Mouse (Mus musculus): ENCODE measurements at regions not wholly inside any gene's neighbourhood (a gene's known extent, or its start where the extent isn't known, plus 50 kb on each side); places are given as distances from the start of the nearest gene placed in this dataset.

DNA sequence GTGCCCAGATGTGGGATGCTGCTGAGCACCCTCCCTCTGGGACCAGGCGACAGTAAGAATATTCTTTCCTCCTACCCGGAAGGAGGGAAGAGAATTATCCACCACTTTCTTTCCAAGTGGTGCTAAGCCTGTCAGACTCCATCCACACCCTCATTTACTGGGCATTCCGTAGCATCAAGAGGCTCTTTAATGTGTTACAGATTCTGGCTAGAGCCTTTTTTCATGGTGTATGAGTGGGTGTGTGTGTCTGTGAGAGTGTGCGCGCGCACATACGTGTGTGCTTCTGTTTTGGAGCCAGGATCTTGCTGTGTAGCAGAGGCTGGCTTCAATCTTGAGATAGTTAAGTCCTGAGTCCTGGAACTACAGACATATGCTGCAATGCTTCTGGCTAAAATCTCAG, 102.4 kb upstream of the Mrps10 start:
- Histone ChIP-seq H3K27me3 (ENCODE audit: control insufficient read depth, insufficient read depth, low read length) (no peaks in the 10 kb centered on the region), H3K4me3 (ENCODE audit: control insufficient read depth, insufficient read depth, low read length) (no peak overlapping the region), H3K27ac (ENCODE audit: control insufficient read depth, insufficient read depth, low read length) (no peak overlapping the region), H3K4me1 (replicated peaks; ENCODE audit: control insufficient read depth, insufficient read depth, low read length) (no peaks in the 10 kb centered on the region), H3K36me3 (ENCODE audit: control insufficient read depth, insufficient read depth, low read length) (no peaks in the 10 kb centered on the region)
- TF ChIP-seq CTCF (IDR thresholded peaks at IDR 0.05; ENCODE audit: borderline replicate concordance, control insufficient read depth, extremely low read depth, insufficient read depth, low read length, poor library complexity), result no peak
- no peak for TF ChIP-seq POLR2A (IDR thresholded peaks at IDR 0.05; ENCODE audit: control insufficient read depth, extremely low read depth, insufficient read depth, low read length, poor library complexity)
- 97% methylated on average over 7 of the region's 7 CpGs for WGBS
- no peak for DNase-seq

DNA sequence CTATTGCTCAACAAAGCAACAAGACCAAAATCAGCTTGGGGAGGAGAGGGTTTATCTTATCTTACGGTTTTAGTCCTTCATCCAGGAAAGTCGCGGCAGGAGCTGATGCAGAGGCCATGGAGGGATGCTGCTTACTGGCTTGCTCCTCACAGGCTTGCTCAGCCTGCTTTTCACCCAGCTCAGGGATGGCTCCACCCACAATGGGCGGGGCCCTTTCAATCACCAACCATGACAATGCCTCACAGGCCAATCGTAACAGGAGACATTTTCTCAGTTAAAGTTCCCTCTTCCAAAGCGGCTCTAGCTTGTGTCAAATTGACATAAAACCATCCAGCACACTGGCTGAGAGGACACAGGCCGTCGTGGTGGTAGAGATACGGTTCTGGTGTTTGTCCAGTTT, 105.7 kb upstream of the Mrps10 start:
- no peak for DNase-seq
- no peak overlapping the region for H3K4me3 ChIP-seq (ENCODE audit: control insufficient read depth, insufficient read depth, low read length)
- no peaks in the 10 kb centered on the region for H3K27me3 ChIP-seq (ENCODE audit: control insufficient read depth, insufficient read depth, low read length)
- H3K36me3 ChIP-seq (ENCODE audit: control insufficient read depth, insufficient read depth, low read length), result no peaks in the 10 kb centered on the region
- no peaks in the 10 kb centered on the region for H3K4me1 ChIP-seq (replicated peaks; ENCODE audit: control insufficient read depth, insufficient read depth, low read length)
- TF ChIP-seq CTCF (IDR thresholded peaks at IDR 0.05; ENCODE audit: borderline replicate concordance, control insufficient read depth, extremely low read depth, insufficient read depth, low read length, poor library complexity) (no peak), POLR2A (IDR thresholded peaks at IDR 0.05; ENCODE audit: control insufficient read depth, extremely low read depth, insufficient read depth, low read length, poor library complexity) (no peak)
- H3K27ac ChIP-seq (ENCODE audit: control insufficient read depth, insufficient read depth, low read length), result no peak overlapping the region
- WGBS, result 98% methylated on average over 9 of the region's 9 CpGs

DNA sequence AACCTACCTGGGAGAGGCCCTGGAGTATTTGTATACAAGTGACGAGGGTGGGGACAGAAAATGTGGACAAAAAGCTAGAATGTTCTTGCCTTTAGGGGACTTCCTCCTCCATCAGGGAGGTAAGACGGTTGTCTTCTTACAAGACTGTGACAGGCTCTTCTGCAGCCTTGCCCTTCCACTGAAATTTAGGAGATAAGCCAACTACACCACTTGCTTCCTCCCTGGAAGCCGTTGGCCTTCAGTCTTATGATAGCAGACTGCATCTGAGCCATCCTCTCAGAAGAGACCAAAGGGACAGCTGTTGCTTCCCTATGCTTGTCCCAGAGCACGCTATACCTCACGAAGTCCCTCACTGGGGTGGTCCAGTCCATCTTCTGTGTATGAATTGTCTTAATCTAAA, 106.5 kb upstream of the Mrps10 start:
- TF ChIP-seq POLR2A (IDR thresholded peaks at IDR 0.05; ENCODE audit: control insufficient read depth, extremely low read depth, insufficient read depth, low read length, poor library complexity) (no peak), CTCF (IDR thresholded peaks at IDR 0.05; ENCODE audit: borderline replicate concordance, control insufficient read depth, extremely low read depth, insufficient read depth, low read length, poor library complexity) (no peak)
- Histone ChIP-seq H3K4me3 (ENCODE audit: control insufficient read depth, insufficient read depth, low read length) (no peak overlapping the region), H3K4me1 (replicated peaks; ENCODE audit: control insufficient read depth, insufficient read depth, low read length) (no peaks in the 10 kb centered on the region), H3K27me3 (ENCODE audit: control insufficient read depth, insufficient read depth, low read length) (no peaks in the 10 kb centered on the region), H3K27ac (ENCODE audit: control insufficient read depth, insufficient read depth, low read length) (no peak overlapping the region), H3K36me3 (ENCODE audit: control insufficient read depth, insufficient read depth, low read length) (no peaks in the 10 kb centered on the region)
- DNase-seq, result no peak
- 98% methylated on average over 5 of the region's 5 CpGs for WGBS

DNA sequence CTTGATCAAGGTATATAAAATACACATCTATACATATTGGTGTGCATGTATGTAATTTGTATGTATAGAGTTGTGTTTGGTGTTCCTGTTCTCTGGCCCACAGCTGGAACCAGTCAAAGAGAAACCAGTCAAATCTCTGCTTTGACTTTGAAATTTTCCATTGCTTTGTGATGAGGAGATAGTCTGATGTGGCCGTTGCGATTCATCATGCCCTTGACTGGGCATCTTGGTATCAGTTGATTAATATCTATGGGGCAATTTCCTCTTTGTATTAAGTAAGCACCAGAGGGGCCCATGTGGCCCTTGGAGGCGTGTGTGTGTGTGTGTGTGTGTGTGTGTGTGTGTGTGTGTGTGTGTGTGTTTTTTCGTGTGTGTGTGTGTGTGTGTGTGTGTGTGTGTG, 107.7 kb upstream of the Mrps10 start:
- Histone ChIP-seq H3K36me3 (ENCODE audit: control insufficient read depth, insufficient read depth, low read length) (no peaks in the 10 kb centered on the region), H3K27me3 (ENCODE audit: control insufficient read depth, insufficient read depth, low read length) (no peaks in the 10 kb centered on the region), H3K4me1 (replicated peaks; ENCODE audit: control insufficient read depth, insufficient read depth, low read length) (no peaks in the 10 kb centered on the region), H3K4me3 (ENCODE audit: control insufficient read depth, insufficient read depth, low read length) (no peak overlapping the region), H3K27ac (ENCODE audit: control insufficient read depth, insufficient read depth, low read length) (no peak overlapping the region)
- TF ChIP-seq CTCF (IDR thresholded peaks at IDR 0.05; ENCODE audit: borderline replicate concordance, control insufficient read depth, extremely low read depth, insufficient read depth, low read length, poor library complexity), result no peak
- TF ChIP-seq POLR2A (IDR thresholded peaks at IDR 0.05; ENCODE audit: control insufficient read depth, extremely low read depth, insufficient read depth, low read length, poor library complexity), result no peak
- DNase-seq, result no peak
- 87% methylated on average over 4 of the region's 4 CpGs for whole genome bisulfite sequencing

DNA sequence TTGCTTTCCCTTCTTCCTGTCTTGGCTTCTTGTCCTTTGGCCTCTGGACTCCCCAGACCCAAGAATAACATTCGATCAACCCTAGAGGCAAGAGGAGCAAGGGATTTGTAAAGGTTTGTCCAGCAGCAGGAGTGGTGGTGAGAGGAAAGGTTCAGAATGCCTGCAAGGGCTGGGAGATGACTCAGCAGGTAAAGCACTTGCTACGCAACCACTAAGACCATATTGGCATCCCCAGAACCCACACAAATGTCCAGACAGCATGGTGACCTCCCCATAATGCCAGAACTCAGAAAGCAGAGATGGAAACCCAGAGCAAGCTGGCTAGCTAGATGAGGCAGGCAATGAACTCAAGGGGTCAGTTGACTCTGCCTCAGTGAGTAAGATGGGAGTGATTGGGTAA, 110.4 kb upstream of the Mrps10 start:
- no peak overlapping the region for H3K27ac ChIP-seq (ENCODE audit: control insufficient read depth, insufficient read depth, low read length)
- H3K4me1 ChIP-seq (replicated peaks; ENCODE audit: control insufficient read depth, insufficient read depth, low read length), result no peaks in the 10 kb centered on the region
- TF ChIP-seq POLR2A (IDR thresholded peaks at IDR 0.05; ENCODE audit: control insufficient read depth, extremely low read depth, insufficient read depth, low read length, poor library complexity), result no peak
- TF ChIP-seq CTCF (IDR thresholded peaks at IDR 0.05; ENCODE audit: borderline replicate concordance, control insufficient read depth, extremely low read depth, insufficient read depth, low read length, poor library complexity), result no peak
- H3K27me3 ChIP-seq (ENCODE audit: control insufficient read depth, insufficient read depth, low read length), result no peaks in the 10 kb centered on the region
- no peak for DNase-seq
- no peaks in the 10 kb centered on the region for H3K36me3 ChIP-seq (ENCODE audit: control insufficient read depth, insufficient read depth, low read length)
- H3K4me3 ChIP-seq (ENCODE audit: control insufficient read depth, insufficient read depth, low read length), result no peak overlapping the region
- 77% methylated on average over 2 of the region's 2 CpGs for WGBS

DNA sequence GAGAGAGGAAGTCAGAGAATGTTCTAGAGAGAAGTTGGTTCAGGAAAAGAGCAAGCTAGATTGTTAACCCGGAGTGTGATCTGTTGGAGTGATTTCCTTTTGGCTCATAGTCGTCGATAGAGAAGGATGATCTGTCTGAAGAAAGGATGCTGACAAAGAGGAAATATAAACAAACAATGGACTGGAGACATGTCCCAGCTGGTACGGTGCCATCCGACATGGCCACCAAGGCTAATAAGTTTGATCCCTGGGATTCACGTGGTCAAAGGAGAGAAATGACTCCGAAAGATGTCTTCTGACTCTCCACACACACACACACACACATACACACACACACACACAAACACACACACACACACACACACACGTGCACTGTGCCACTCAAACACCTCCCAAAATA, 113.5 kb upstream of the Mrps10 start:
- no peaks in the 10 kb centered on the region for H3K27me3 ChIP-seq (ENCODE audit: control insufficient read depth, insufficient read depth, low read length)
- WGBS, result 95% methylated on average over 8 of the region's 8 CpGs

DNA sequence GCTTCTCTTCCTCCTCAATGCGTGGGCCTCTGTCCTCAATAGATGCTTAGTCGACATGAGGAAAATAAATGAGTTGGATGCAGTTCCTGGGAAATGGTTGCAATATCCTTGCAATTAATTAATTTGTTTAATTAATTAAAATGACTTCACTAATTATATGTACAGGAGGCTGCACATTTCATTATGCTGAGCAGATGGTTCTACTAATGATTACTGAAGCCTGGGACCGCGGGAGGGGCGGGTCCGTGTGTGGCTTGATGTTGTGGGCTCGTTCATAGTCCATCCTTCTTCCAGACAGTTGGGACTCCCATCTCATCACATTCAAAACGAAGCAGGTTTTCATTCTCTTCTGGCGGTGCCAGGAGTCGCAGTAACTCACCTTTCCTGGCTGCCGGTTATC, 114.7 kb upstream of the Mrps10 start:
- no peak overlapping the region for H3K27ac ChIP-seq (ENCODE audit: control insufficient read depth, insufficient read depth, low read length)
- no peak for TF ChIP-seq CTCF (IDR thresholded peaks at IDR 0.05; ENCODE audit: borderline replicate concordance, control insufficient read depth, extremely low read depth, insufficient read depth, low read length, poor library complexity)
- no peak for TF ChIP-seq POLR2A (IDR thresholded peaks at IDR 0.05; ENCODE audit: control insufficient read depth, extremely low read depth, insufficient read depth, low read length, poor library complexity)
- no peak for DNase-seq
- 98% methylated on average over 11 of the region's 11 CpGs for WGBS
- no peaks in the 10 kb centered on the region for H3K36me3 ChIP-seq (ENCODE audit: control insufficient read depth, insufficient read depth, low read length)
- no peak overlapping the region for H3K4me3 ChIP-seq (ENCODE audit: control insufficient read depth, insufficient read depth, low read length)
- no peaks in the 10 kb centered on the region for H3K27me3 ChIP-seq (ENCODE audit: control insufficient read depth, insufficient read depth, low read length)
- no peaks in the 10 kb centered on the region for H3K4me1 ChIP-seq (replicated peaks; ENCODE audit: control insufficient read depth, insufficient read depth, low read length)

More for the DNA sequence above, 113.5 kb upstream of the Mrps10 start:
- TF ChIP-seq CTCF (IDR thresholded peaks at IDR 0.05; ENCODE audit: borderline replicate concordance, control insufficient read depth, extremely low read depth, insufficient read depth, low read length, poor library complexity) (no peak), POLR2A (IDR thresholded peaks at IDR 0.05; ENCODE audit: control insufficient read depth, extremely low read depth, insufficient read depth, low read length, poor library complexity) (no peak)
- no peak for DNase-seq
- no peaks in the 10 kb centered on the region for H3K4me1 ChIP-seq (replicated peaks; ENCODE audit: control insufficient read depth, insufficient read depth, low read length)
- H3K4me3 ChIP-seq (ENCODE audit: control insufficient read depth, insufficient read depth, low read length), result no peak overlapping the region
- H3K27ac ChIP-seq (ENCODE audit: control insufficient read depth, insufficient read depth, low read length), result no peak overlapping the region
- H3K36me3 ChIP-seq (ENCODE audit: control insufficient read depth, insufficient read depth, low read length), result no peaks in the 10 kb centered on the region

All from thymus, adult 2 months (tissue).